Mouse (Mus musculus) heart, embryonic 14.5 days (tissue): ENCODE data around the gene Shtn1. TPM values are rescaled to one million over a fixed set of nuclear protein-coding genes. Genes with fewer than 3 reads are reported as not detected.

Source experiments
- ATAC-seq: fragments of 200-750 bp; cut with Nextera tagmentation; 2 replicates; pipeline ENCODE4 v1.8.0; 2017; ENCODE audit warnings: low read depth, moderate TSS enrichment; ENCODE audit not compliant: insufficient number of reproducible peaks, insufficient read depth, low FRiP score
- H3K27ac ChIP-seq, 2 experiments: fragments of 200-500 bp in 1 of 2; fragments of 300-500 bp in 1 of 2; sonication (generic) in 1 of 2; replicated peaks in 1 of 2; 2 replicates each; pipeline ENCODE4 v1.5.1; 2012 to 2014; ENCODE audit warnings: low read depth in 2 of 2, low read length in 2 of 2, control low read depth in 1 of 2, mild to moderate bottlenecking in 1 of 2, mixed read lengths in 1 of 2; ENCODE audit not compliant: control insufficient read depth in 1 of 2, insufficient read depth in 1 of 2
- H3K27me3 ChIP-seq: fragments of 300-500 bp; sonication (generic); 2 replicates; pipeline ENCODE4 v1.6.1; 2014; ENCODE audit warnings: mild to moderate bottlenecking, low read length, control low read depth; ENCODE audit not compliant: control insufficient read depth, insufficient read depth
- H3K36me3 ChIP-seq: fragments of 300-500 bp; sonication (generic); 2 replicates; pipeline ENCODE4 v1.6.1; 2014; ENCODE audit warnings: mild to moderate bottlenecking, control low read depth, low read length, mixed read lengths; ENCODE audit not compliant: control insufficient read depth, insufficient read depth
- H3K4me1 ChIP-seq, 2 experiments: fragments of 200-500 bp in 1 of 2; fragments of 300-500 bp in 1 of 2; sonication (generic) in 1 of 2; 2 replicates each; pipeline ENCODE4 v1.6.1; 2012 to 2014; ENCODE audit warnings: low read length in 2 of 2, control low read depth in 1 of 2, mixed read lengths in 1 of 2; ENCODE audit not compliant: control insufficient read depth in 2 of 2, insufficient read depth in 2 of 2
- H3K4me2 ChIP-seq: fragments of 300-500 bp; sonication (generic); 2 replicates; pipeline ENCODE4 v1.6.1; 2014; ENCODE audit warnings: mild to moderate bottlenecking, low read length
- H3K4me3 ChIP-seq, 2 experiments: fragments of 200-500 bp in 1 of 2; fragments of 300-500 bp in 1 of 2; sonication (generic) in 1 of 2; 2 replicates each; pipeline ENCODE4 v1.5.1; 2012 to 2014; ENCODE audit warnings: low read length in 2 of 2, mild to moderate bottlenecking in 2 of 2, control low read depth in 1 of 2, low read depth in 1 of 2, moderate library complexity in 1 of 2; ENCODE audit not compliant: control insufficient read depth in 1 of 2, insufficient read depth in 1 of 2
- H3K9ac ChIP-seq: fragments of 300-500 bp; sonication (generic); 2 replicates; pipeline ENCODE4 v1.6.1; 2014; ENCODE audit warnings: mild to moderate bottlenecking, low read length
- H3K9me3 ChIP-seq: fragments of 300-500 bp; sonication (generic); 2 replicates; pipeline ENCODE4 v1.6.1; 2016; ENCODE audit warnings: low read length, control low read depth; ENCODE audit not compliant: control insufficient read depth
- WGBS: fragments of 180-500 bp; shearing (Covaris S2); extraction: QIAGEN DNeasy Blood & Tissue Kit; methylation state at CpG from one replicate; pipeline ENCODE4 v1.1.7; 2014; 5-methylcytosine and 5-hydroxymethylcytosine counted together
- polyA plus RNA-seq: library from polyadenylated mRNA; unstranded; fragments of >200 nt; fragmentation: Nextera tagmentation; extraction: Ambion mirVana; gene quantifications from 2 replicates; pipeline ENCODE4 v1.2.1, GENCODE M21; 2014

The Shtn1 gene
- polyA plus RNA-seq, 1 experiment from 2014 or later: 1.0 TPM

GRCm38 (mm10) chr19:58931081-58931800, 144.7 kb downstream of the Shtn1 start:
- H3K9ac ChIP-seq: no peak overlapping the region
- no peak for ATAC-seq
- no peaks in the 10 kb centered on the region for H3K4me1 ChIP-seq
- peaks cover 32% of the 10 kb centered on the region for H3K27me3 ChIP-seq
- H3K4me2 ChIP-seq: no peak overlapping the region
- 39% methylated on average over 16 of the region's 16 CpGs for WGBS
- H3K9me3 ChIP-seq: no peaks in the 10 kb centered on the region
- no peak overlapping the region for H3K4me3 ChIP-seq
- H3K36me3 ChIP-seq: no peaks in the 10 kb centered on the region
- H3K27ac ChIP-seq: no peak overlapping the region

Other genes with a start within 250 kb of the Shtn1 start
- gene Eno4, start 132.7 kb downstream of the Shtn1 start, polyA plus RNA-seq: 0.30 and 0.46 TPM in 2 replicates
- gene Hspa12a, start 132.4 kb downstream of the Shtn1 start, polyA plus RNA-seq: 8.3 and 8.4 TPM in 2 replicates
- gene Vax1, start 94.0 kb upstream of the Shtn1 start, polyA plus RNA-seq: not detected in 2 replicates
- gene Kcnk18, start 143.1 kb upstream of the Shtn1 start, polyA plus RNA-seq: not detected in 2 replicates
- 12.0 and 13.2 TPM in 2 replicates for gene Slc18a2, start 184.8 kb upstream of the Shtn1 start, polyA plus RNA-seq
- 8.7 and 25.4 TPM in 2 replicates for gene Rps12-ps3, start 246.2 kb upstream of the Shtn1 start, polyA plus RNA-seq